8 mouse cellular contexts compared by ENCODE assay signal in the genomic region with DNA sequence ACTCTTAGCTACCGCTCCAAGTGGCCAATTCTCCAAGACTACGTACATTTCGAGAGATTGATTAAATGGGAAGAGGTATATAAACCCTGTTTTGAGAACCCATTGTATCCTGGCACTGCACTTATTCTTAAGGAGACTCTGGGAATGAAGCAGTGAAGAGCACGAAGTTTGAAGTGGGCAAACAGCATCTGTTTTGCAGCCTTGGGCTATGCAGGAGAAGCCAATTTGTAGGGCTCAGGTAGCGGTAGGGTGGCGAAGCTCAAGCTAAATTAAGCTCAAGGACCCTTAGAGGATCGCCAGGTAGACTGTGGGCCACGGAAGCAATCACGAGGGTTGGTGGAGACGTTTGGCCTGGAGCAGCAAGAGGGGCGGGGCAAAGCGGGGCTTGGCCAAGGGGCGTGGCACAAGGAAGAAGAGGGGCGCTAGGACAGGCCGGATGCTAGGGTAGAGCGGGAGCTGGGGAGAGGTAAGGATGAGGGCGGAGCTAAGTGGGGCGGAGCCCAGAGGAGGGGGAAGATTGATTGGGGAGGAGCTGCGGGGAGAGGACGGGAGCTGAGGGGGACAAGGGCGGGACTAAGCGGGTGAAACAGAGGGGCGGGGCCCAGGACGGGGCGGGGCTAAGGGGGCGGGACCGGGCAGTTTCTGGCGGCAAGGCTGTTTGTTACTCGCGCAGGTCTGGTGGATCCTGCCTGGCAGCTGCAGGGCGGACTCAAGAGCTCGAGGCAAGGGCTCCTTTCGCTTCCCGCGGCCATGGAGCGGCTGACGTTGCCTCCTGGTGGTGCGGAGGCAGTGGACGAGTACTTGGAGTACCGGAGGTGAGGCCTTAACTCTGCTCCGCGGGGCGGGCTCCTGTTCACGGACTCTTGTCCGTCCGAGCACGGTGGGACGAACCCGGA. TPM values are rescaled to one million over a fixed set of nuclear protein-coding genes. Genes with fewer than 3 reads are reported as not detected.
DNase-seq lines count a peak whose midpoint lies in the region; ATAC-seq lines count a peak whose summit lies in the region.

A gene (plus strand): TSS at position 581 of the 896 bp plus-strand sequence.

- DNase-seq in CD4-positive helper T cell, adult 2 months (ENCODE audit: low read depth, low spot score): peak; percentile 95
- peak; percentile 64 for DNase-seq in brain, embryonic 18.5 days (ENCODE audit: low read depth, low spot score)
- peak; percentile 90 for DNase-seq in kidney, postnatal 14 days
- DNase-seq in liver, embryonic 13.5 days: peak; percentile 95
- DNase-seq in neural tube, embryonic 10.5 days (ENCODE audit: extremely low spot score, low spot score): peak; percentile 94

- peak; percentile 87 for ATAC-seq in erythroid progenitor cell, adult 5-6 weeks (replicated peaks; ENCODE audit: low FRiP score, poor library complexity, severe bottlenecking)
- ATAC-seq in heart, embryonic 14.5 days (ENCODE audit: insufficient number of reproducible peaks, insufficient read depth, low FRiP score, low read depth): peak; percentile 98
- peak; percentile 97 for ATAC-seq in liver, embryonic 13.5 days (ENCODE audit: low read depth)
- peak; percentile 97 for ATAC-seq in stomach, embryonic 16.5 days (ENCODE audit: insufficient read depth, low FRiP score)

- H3K9ac ChIP-seq in heart, embryonic 14.5 days (ENCODE audit: low read length): peak within 1 kb of the TSS; percentile 80
- H3K9ac ChIP-seq in liver, embryonic 13.5 days: peak within 1 kb of the TSS; percentile 75
- peak within 1 kb of the TSS; percentile 86 for H3K9ac ChIP-seq in stomach, embryonic 16.5 days (ENCODE audit: low read length)

- no peaks in the 10 kb centered on the region for H3K27me3 ChIP-seq in heart, embryonic 14.5 days (ENCODE audit: control insufficient read depth, insufficient read depth, low read length)
- H3K27me3 ChIP-seq in liver, embryonic 13.5 days: no peaks in the 10 kb centered on the region
- no peaks in the 10 kb centered on the region for H3K27me3 ChIP-seq in stomach, embryonic 16.5 days (ENCODE audit: control insufficient read depth, insufficient read depth, low read length)

- 4% methylated on average over 48 of the region's 49 CpGs for WGBS in heart, embryonic 14.5 days
- 4% methylated on average over 48 of the region's 49 CpGs for WGBS in liver, embryonic 13.5 days (ENCODE audit: insufficient replicate concordance)
- 4% methylated on average over 49 of the region's 49 CpGs for WGBS in stomach, embryonic 16.5 days

- peak within 1 kb of the TSS; percentile 53 to 74; a peak in 3 of 4 replicates for H3K27ac ChIP-seq in heart, embryonic 14.5 days (replicated peaks in 1 of 2; ENCODE audit: control insufficient read depth in 1 of 2, insufficient read depth in 1 of 2, low read depth in 2 of 2, low read length in 2 of 2)
- H3K27ac ChIP-seq in liver, embryonic 13.5 days: peak within 1 kb of the TSS; percentile 71
- peak within 1 kb of the TSS; percentile 90 for H3K27ac ChIP-seq in stomach, embryonic 16.5 days (ENCODE audit: low read length)

- no peaks in the 10 kb centered on the region for H3K9me3 ChIP-seq in heart, embryonic 14.5 days (ENCODE audit: control insufficient read depth, low read length)
- no peaks in the 10 kb centered on the region for H3K9me3 ChIP-seq in liver, embryonic 13.5 days (replicated peaks)
- no peaks in the 10 kb centered on the region for H3K9me3 ChIP-seq in stomach, embryonic 16.5 days (replicated peaks; ENCODE audit: control insufficient read depth, low read length)

- peak within 1 kb of the TSS; percentile 59 to 76 for H3K4me3 ChIP-seq in heart, embryonic 14.5 days (ENCODE audit: control insufficient read depth in 1 of 2, insufficient read depth in 1 of 2, low read depth in 1 of 2, low read length in 2 of 2)
- peak within 1 kb of the TSS; percentile 65 for H3K4me3 ChIP-seq in liver, embryonic 13.5 days (replicated peaks)
- H3K4me3 ChIP-seq in stomach, embryonic 16.5 days (replicated peaks; ENCODE audit: low read length): peak within 1 kb of the TSS; percentile 71

- H3K36me3 ChIP-seq in heart, embryonic 14.5 days (ENCODE audit: control insufficient read depth, insufficient read depth, low read length): no peaks in the 10 kb centered on the region
- no peaks in the 10 kb centered on the region for H3K36me3 ChIP-seq in liver, embryonic 13.5 days
- no peaks in the 10 kb centered on the region for H3K36me3 ChIP-seq in stomach, embryonic 16.5 days (ENCODE audit: control insufficient read depth, insufficient read depth, low read length)

- H3K4me2 ChIP-seq in heart, embryonic 14.5 days (ENCODE audit: low read length): peak within 1 kb of the TSS; percentile 94
- H3K4me2 ChIP-seq in liver, embryonic 13.5 days: peak within 1 kb of the TSS; percentile 80
- H3K4me2 ChIP-seq in stomach, embryonic 16.5 days (ENCODE audit: low read depth, low read length): peak within 1 kb of the TSS; percentile 91

- H3K4me1 ChIP-seq in heart, embryonic 14.5 days (ENCODE audit: control insufficient read depth in 2 of 2, insufficient read depth in 2 of 2, low read length in 2 of 2): peaks cover 7 to 8% of the 10 kb centered on the region in 2 experiments; a peak in 3 of 4 replicates
- H3K4me1 ChIP-seq in liver, embryonic 13.5 days (replicated peaks): peaks cover 22% of the 10 kb centered on the region
- peaks cover 4% of the 10 kb centered on the region; the same call in 1 of the 2 replicates for H3K4me1 ChIP-seq in stomach, embryonic 16.5 days (ENCODE audit: control insufficient read depth, insufficient read depth, low read length)

RNA-seq across cellular contexts. Expression of the gene that starts here (rescaled TPM):
- total RNA-seq in erythroid progenitor cell, adult 5-6 weeks (2015; ENCODE audit: low replicate concordance): 4.6 TPM in 1 of 2 replicates, not detected in the other
- not detected in 2 replicates for total RNA-seq in erythroid progenitor cell, adult 5-6 weeks (2017; ENCODE audit: low replicate concordance)
- polyA plus RNA-seq in heart, embryonic 14.5 days (2014; fragmentation: Nextera tagmentation; extraction: Ambion mirVana): 4.0 and 4.3 TPM in 2 replicates
- 2.6 and 2.8 TPM in 2 replicates for polyA plus RNA-seq in liver, embryonic 13.5 days (2015; fragmentation: Nextera tagmentation; extraction: Ambion mirVana)
- 6.4 and 7.6 TPM in 2 replicates for polyA plus RNA-seq in stomach, embryonic 16.5 days (2015; fragmentation: Nextera tagmentation; extraction: Ambion mirVana)

Comparison
In these comparisons a context has a peak if more than half of its experiments do, and no peak if none do; other contexts are left out.
1. Peak in every context shown above with its lines: DNase-seq, ATAC-seq, H3K4me3 ChIP-seq and H3K27ac ChIP-seq.